In the genomic region with DNA sequence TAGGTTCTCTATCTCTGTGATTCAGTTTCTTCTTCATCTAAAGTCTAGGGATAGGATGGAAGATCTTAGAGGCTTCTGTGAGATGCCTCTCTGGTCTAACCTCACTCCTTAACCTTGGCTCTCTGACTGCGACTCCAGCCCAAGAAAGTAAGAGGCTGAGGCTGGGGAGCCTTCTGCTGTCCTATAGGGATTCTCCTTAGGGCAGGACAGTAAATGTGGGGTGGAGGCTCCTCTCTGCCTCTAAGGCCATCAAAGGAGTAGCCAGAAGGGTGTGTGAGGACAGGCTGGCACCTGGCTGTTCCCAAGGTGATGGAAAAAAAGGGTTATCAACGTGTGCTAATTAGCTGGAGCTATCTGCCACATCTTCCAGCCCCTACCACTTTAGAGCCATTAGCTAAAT, we compare ENCODE assay signal across 26 mouse cellular contexts. TPM values are rescaled to one million over a fixed set of nuclear protein-coding genes. Genes with fewer than 3 reads are reported as not detected.
DNase-seq lines count a peak whose midpoint lies in the region; ATAC-seq and TF ChIP-seq lines count a peak whose summit lies in the region.
"Had no signal": no experiment of that assay in that cellular context is flagged by ENCODE, and none has a peak within 500 bp of the region (broad histone marks: within the 10 kb centered on the region; RNA-seq: fewer than 3 reads in every experiment).

No protein-coding gene starts in this region.

- H3K9me3 ChIP-seq in embryonic facial prominence, embryonic 12.5 days, result no peaks in the 10 kb centered on the region
- H3K9me3 ChIP-seq in embryonic facial prominence, embryonic 10.5 days, result no peaks in the 10 kb centered on the region
- H3K9me3 ChIP-seq in embryonic facial prominence, embryonic 15.5 days (replicated peaks), result no peaks in the 10 kb centered on the region
- H3K9me3 ChIP-seq: forebrain, embryonic 10.5 days; hindbrain, embryonic 12.5 days; kidney, embryonic 15.5 days; liver, embryonic 15.5 days; lung, embryonic 15.5 days had no signal

- intact Hi-C loops in left cerebral cortex, adult 2 months (cut with DNase I), result loop anchor here (10.0 kb wide), 1 partner anchor 319 kb away; no protein-coding TSS in a partner anchor

- peaks cover 24% of the 10 kb centered on the region for H3K4me1 ChIP-seq in embryonic facial prominence, embryonic 12.5 days
- peaks cover 42% of the 10 kb centered on the region for H3K4me1 ChIP-seq in embryonic facial prominence, embryonic 10.5 days
- H3K4me1 ChIP-seq in embryonic facial prominence, embryonic 15.5 days, result peaks cover 35% of the 10 kb centered on the region

- no peak for TF ChIP-seq CTCF in left cerebral cortex, adult 2 months (IDR thresholded peaks at IDR 0.05)

- H3K36me3 ChIP-seq in embryonic facial prominence, embryonic 12.5 days, result no peaks in the 10 kb centered on the region
- H3K36me3 ChIP-seq in embryonic facial prominence, embryonic 10.5 days (replicated peaks), result no peaks in the 10 kb centered on the region
- no peaks in the 10 kb centered on the region for H3K36me3 ChIP-seq in embryonic facial prominence, embryonic 15.5 days
- H3K36me3 ChIP-seq in myocyte (ENCODE audit: control insufficient read depth, insufficient read depth), result no peaks in the 10 kb centered on the region
- H3K36me3 ChIP-seq: forebrain, embryonic 10.5 days; hindbrain, embryonic 12.5 days; kidney, embryonic 15.5 days; liver, embryonic 15.5 days; lung, embryonic 15.5 days had no signal

- no peak for TF ChIP-seq POLR2A in myocyte (IDR thresholded peaks at IDR 0.05; ENCODE audit: insufficient read length, low read depth)

- H3ac ChIP-seq in myocyte (ENCODE audit: control insufficient read depth, insufficient read length), result no peak overlapping the region

- no peak overlapping the region for H3K4me2 ChIP-seq in embryonic facial prominence, embryonic 12.5 days (replicated peaks)
- no peak overlapping the region for H3K4me2 ChIP-seq in embryonic facial prominence, embryonic 15.5 days (replicated peaks)
- H3K4me2 ChIP-seq in myocyte (ENCODE audit: low read depth), result peak overlapping the region; percentile 58

- H3K9ac ChIP-seq in embryonic facial prominence, embryonic 12.5 days, result no peak overlapping the region
- no peak overlapping the region for H3K9ac ChIP-seq in embryonic facial prominence, embryonic 15.5 days

- peak overlapping the region; percentile 60; the same call in 1 of the 2 replicates for H3K4me3 ChIP-seq in embryonic facial prominence, embryonic 12.5 days
- no peak overlapping the region for H3K4me3 ChIP-seq in embryonic facial prominence, embryonic 10.5 days
- H3K4me3 ChIP-seq in left cerebral cortex, adult 2 months, result no peak overlapping the region
- H3K4me3 ChIP-seq in embryonic facial prominence, embryonic 15.5 days (replicated peaks), result peak overlapping the region; percentile 56; the same call in 1 of the 2 replicates
- H3K4me3 ChIP-seq in myocyte, result peak overlapping the region; percentile 16

- H3K27me3 ChIP-seq in embryonic facial prominence, embryonic 12.5 days, result peaks cover 33% of the 10 kb centered on the region
- H3K27me3 ChIP-seq in embryonic facial prominence, embryonic 10.5 days (replicated peaks; ENCODE audit: low read depth, poor library complexity, severe bottlenecking), result peaks cover 66% of the 10 kb centered on the region
- peaks cover 21% of the 10 kb centered on the region for H3K27me3 ChIP-seq in embryonic facial prominence, embryonic 15.5 days
- H3K27me3 ChIP-seq in myocyte (ENCODE audit: control insufficient read depth, insufficient read depth, insufficient read length), result peaks cover 9% of the 10 kb centered on the region

- WGBS in embryonic facial prominence, embryonic 12.5 days, result 62% methylated on average over 2 of the region's 2 CpGs
- 60% methylated on average over 2 of the region's 2 CpGs for WGBS in embryonic facial prominence, embryonic 10.5 days
- 61% methylated on average over 2 of the region's 2 CpGs for WGBS in embryonic facial prominence, embryonic 15.5 days

- DNase-seq in embryonic facial prominence, embryonic 10.5 days (ENCODE audit: low spot score), result no peak
- no peak for DNase-seq in left cerebral cortex, adult 2 months (ENCODE audit: extremely low spot score in 1 of 2, low spot score in 2 of 2)
- no peak for DNase-seq in left cerebral cortex, adult 11 months (ENCODE audit: low spot score)
- no peak for DNase-seq in lung, postnatal 36 days
- DNase-seq in right cerebral cortex, adult 18-20 months, result no peak
- DNase-seq: adrenal gland, postnatal 25 days; embryo, embryonic 11 days; gastrocnemius, postnatal 10 days; heart, adult 11 months; heart, postnatal 10 days; kidney, adult 11 months; kidney, postnatal 36 days; left cerebral cortex, postnatal 4 days; spleen, adult 18-20 months had no signal

- H3K79me2 ChIP-seq in myocyte (ENCODE audit: control insufficient read depth, insufficient read depth), result no peaks in the 10 kb centered on the region

- H3K27ac ChIP-seq in embryonic facial prominence, embryonic 12.5 days, result no peak overlapping the region
- H3K27ac ChIP-seq in embryonic facial prominence, embryonic 10.5 days (replicated peaks), result no peak overlapping the region
- peak overlapping the region; percentile 94 for H3K27ac ChIP-seq in left cerebral cortex, adult 2 months
- no peak overlapping the region for H3K27ac ChIP-seq in embryonic facial prominence, embryonic 15.5 days (replicated peaks)
- H3K27ac ChIP-seq: hindbrain, embryonic 12.5 days; kidney, embryonic 15.5 days; liver, embryonic 15.5 days; lung, embryonic 15.5 days; macrophage had no signal

- ATAC-seq in embryonic facial prominence, embryonic 12.5 days (ENCODE audit: insufficient number of reproducible peaks, insufficient read depth, low FRiP score, low TSS enrichment), result no peak
- ATAC-seq in embryonic facial prominence, embryonic 15.5 days (ENCODE audit: insufficient number of reproducible peaks, low FRiP score, low TSS enrichment, low read depth), result no peak

TF ChIP-seq in myocyte, 11 proteins besides CTCF, POLR2A, EP300 and RAD21:
- TF ChIP-seq TCF12 (IDR thresholded peaks at IDR 0.05; ENCODE audit: insufficient read depth, poor library complexity, severe bottlenecking) (no peak), SRF (IDR thresholded peaks at IDR 0.05; ENCODE audit: control insufficient read depth, insufficient read length, low read depth) (no peak), MYOD1 (IDR thresholded peaks at IDR 0.05; ENCODE audit: control insufficient read depth in 1 of 3, insufficient read length in 2 of 3, low read depth in 2 of 3) (no peak), REST (IDR thresholded peaks at IDR 0.05; ENCODE audit: insufficient read depth, insufficient read length) (no peak), MYOG (IDR thresholded peaks at IDR 0.05; ENCODE audit: control insufficient read depth in 1 of 3, insufficient read depth in 1 of 3, insufficient read length in 2 of 3, low read depth in 2 of 3) (no peak), MAX (IDR thresholded peaks at IDR 0.05; ENCODE audit: low read depth) (no peak), POLR2AphosphoS2 (IDR thresholded peaks at IDR 0.05; ENCODE audit: insufficient read length, low read depth) (no peak), TCF3 (IDR thresholded peaks at IDR 0.05; ENCODE audit: insufficient read length, low read depth) (no peak), CEBPB (IDR thresholded peaks at IDR 0.05; ENCODE audit: insufficient read depth, poor library complexity, severe bottlenecking) (no peak), USF1 (IDR thresholded peaks at IDR 0.05; ENCODE audit: low read depth) (no peak), E2F4 (IDR thresholded peaks at IDR 0.05; ENCODE audit: insufficient read depth) (no peak)

RNA-seq across cellular contexts. Expression of a gene that starts 1.2 kb away (rescaled TPM):
- polyA plus RNA-seq in embryonic facial prominence, embryonic 12.5 days (2016; fragmentation: Nextera tagmentation; extraction: Ambion mirVana), result 9.6 and 9.9 TPM in 2 replicates
- polyA plus RNA-seq in embryonic facial prominence, embryonic 10.5 days (2016; fragmentation: Nextera tagmentation; extraction: Ambion mirVana), result 1.5 TPM in 2 replicates
- total RNA-seq in left cerebral cortex, adult 2 months (2021), result 10 to 100 TPM; 54.0 to 58.1 TPM
- polyA plus RNA-seq in embryonic facial prominence, embryonic 15.5 days (2015; fragmentation: Nextera tagmentation; extraction: Ambion mirVana), result 19.7 and 26.3 TPM in 2 replicates
- 41.3 TPM for polyA plus RNA-seq in myocyte (2012; fragmentation: generic; extraction: Trizol)
- total RNA-seq: neutrophil, adult 5-6 weeks had no signal
- polyA plus RNA-seq: macrophage had no signal

RNA-seq across cellular contexts. Expression of a gene that starts 13.8 kb away (rescaled TPM):
- polyA plus RNA-seq in embryonic facial prominence, embryonic 12.5 days (2016; fragmentation: Nextera tagmentation; extraction: Ambion mirVana), result 3.6 and 4.7 TPM in 2 replicates
- polyA plus RNA-seq in embryonic facial prominence, embryonic 10.5 days (2016; fragmentation: Nextera tagmentation; extraction: Ambion mirVana), result 0.66 and 1.8 TPM in 2 replicates
- total RNA-seq in left cerebral cortex, adult 2 months (2021), result 100 to 1,000 TPM; 650 to 692 TPM
- polyA plus RNA-seq in embryonic facial prominence, embryonic 15.5 days (2015; fragmentation: Nextera tagmentation; extraction: Ambion mirVana), result 1.8 and 2.2 TPM in 2 replicates
- polyA plus RNA-seq in myocyte (2012; fragmentation: generic; extraction: Trizol), result 0.12 TPM
- total RNA-seq: neutrophil, adult 5-6 weeks had no signal
- polyA plus RNA-seq: macrophage had no signal

RNA-seq across cellular contexts. Expression of a gene that starts 30.3 kb away (rescaled TPM):
- polyA plus RNA-seq in embryonic facial prominence, embryonic 12.5 days (2016; fragmentation: Nextera tagmentation; extraction: Ambion mirVana), result 6.3 and 7.6 TPM in 2 replicates
- 10.6 and 11.8 TPM in 2 replicates for polyA plus RNA-seq in embryonic facial prominence, embryonic 10.5 days (2016; fragmentation: Nextera tagmentation; extraction: Ambion mirVana)
- total RNA-seq in left cerebral cortex, adult 2 months (2021), result not detected
- 26.6 and 26.9 TPM in 2 replicates for polyA plus RNA-seq in embryonic facial prominence, embryonic 15.5 days (2015; fragmentation: Nextera tagmentation; extraction: Ambion mirVana)
- 0.41 TPM for polyA plus RNA-seq in myocyte (2012; fragmentation: generic; extraction: Trizol)
- total RNA-seq: adrenal gland, postnatal 25 days; gastrocnemius, postnatal 10 days; heart, postnatal 10 days; left cerebral cortex, adult 8-10 months; left cerebral cortex, postnatal 4 days; neutrophil, adult 5-6 weeks had no signal
- polyA plus RNA-seq: macrophage; midbrain, embryonic 16.5 days had no signal

RNA-seq across cellular contexts. Expression of a gene that starts 53.9 kb away (rescaled TPM):
- polyA plus RNA-seq in embryonic facial prominence, embryonic 12.5 days (2016; fragmentation: Nextera tagmentation; extraction: Ambion mirVana), result 27.9 and 28.7 TPM in 2 replicates
- 29.5 and 29.8 TPM in 2 replicates for polyA plus RNA-seq in embryonic facial prominence, embryonic 10.5 days (2016; fragmentation: Nextera tagmentation; extraction: Ambion mirVana)
- 10 to 100 TPM; 33.9 to 34.5 TPM for total RNA-seq in left cerebral cortex, adult 2 months (2021)
- 17.8 and 18.5 TPM in 2 replicates for polyA plus RNA-seq in embryonic facial prominence, embryonic 15.5 days (2015; fragmentation: Nextera tagmentation; extraction: Ambion mirVana)
- 7.8 TPM for polyA plus RNA-seq in myocyte (2012; fragmentation: generic; extraction: Trizol)

RNA-seq across cellular contexts. Expression of a gene that starts 53.9 kb away (rescaled TPM):
- polyA plus RNA-seq in embryonic facial prominence, embryonic 12.5 days (2016; fragmentation: Nextera tagmentation; extraction: Ambion mirVana), result 90.2 and 91.4 TPM in 2 replicates
- 96.0 and 105 TPM in 2 replicates for polyA plus RNA-seq in embryonic facial prominence, embryonic 10.5 days (2016; fragmentation: Nextera tagmentation; extraction: Ambion mirVana)
- total RNA-seq in left cerebral cortex, adult 2 months (2021), result 10 to 100 TPM; 87.4 to 93.1 TPM
- 75.5 and 83.2 TPM in 2 replicates for polyA plus RNA-seq in embryonic facial prominence, embryonic 15.5 days (2015; fragmentation: Nextera tagmentation; extraction: Ambion mirVana)
- 183 TPM for polyA plus RNA-seq in myocyte (2012; fragmentation: generic; extraction: Trizol)

Comparison
In these comparisons a context has a peak if more than half of its experiments do, and no peak if none do; other contexts are left out.
1. H3K4me3 ChIP-seq: peak in embryonic facial prominence, embryonic 12.5 days (single experiment), embryonic facial prominence, embryonic 15.5 days (single experiment) and myocyte (single experiment); none in embryonic facial prominence, embryonic 10.5 days (single experiment) and left cerebral cortex, adult 2 months (single experiment).